Mouse (Mus musculus) heart, postnatal 4 days (tissue): Measurements from ENCODE around the gene Vmn1r215. TPM values are rescaled to one million over a fixed set of nuclear protein-coding genes. Genes with fewer than 3 reads are reported as not detected.
"Not testable (repeated sequence)": the region's sequence is repeated elsewhere in the genome, so short reads cannot be mapped to it uniquely, and the experiment has no call there.

Source experiments
- DNase-seq: peaks from one replicate; pipeline ENCODE4 v3.0.0; 2021
- total RNA-seq, 2 experiments: library from RNA; stranded (reverse); gene quantifications; 2 replicates each; pipeline ENCODE4 v1.2.3; 2021

Vmn1r215 gene
- not detected for total RNA-seq

- no peak for DNase-seq
Observed at GRCm38 (mm10) chr13:23067725-23068124, at the start of gene Vmn1r215. Vmn1r215 (plus strand) TSS chr13:23068025.

GRCm38 (mm10) chr13:23018158-23018557 is 49.7 kb upstream of the Vmn1r215 start:
- no peak for DNase-seq

GRCm38 (mm10) chr13:23024812-23025211 is 43.0 kb upstream of the Vmn1r215 start:
- no peak for DNase-seq

DNA sequence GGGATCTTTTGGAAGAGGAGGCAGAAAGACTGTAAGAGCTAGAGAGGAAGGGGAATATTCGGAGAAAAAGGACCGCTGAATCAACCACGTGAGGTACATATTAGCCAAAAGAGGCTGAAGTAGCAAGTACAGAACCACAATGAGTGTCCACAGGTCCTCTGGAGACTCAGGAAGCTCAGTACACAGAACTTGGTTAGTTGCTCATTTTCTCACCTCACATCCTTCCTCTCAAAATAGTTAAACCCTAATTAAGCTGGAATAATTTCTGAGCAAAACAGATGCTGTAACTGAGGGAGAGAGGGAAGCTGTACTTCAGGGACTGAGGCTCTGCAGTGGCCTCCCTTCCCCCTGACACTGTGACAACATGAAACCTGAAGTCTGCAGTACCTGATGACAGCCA is 37.7 kb upstream of the Vmn1r215 start, which contains the start of gene Vmn1r214:
Gene Vmn1r214 (plus strand): TSS at position 301 of the 400 bp plus-strand sequence.
- no peak for DNase-seq

- no peak for DNase-seq
Observed at GRCm38 (mm10) chr13:23057778-23058177, 10.0 kb upstream of the Vmn1r215 start.

- DNase-seq, result no peak
Observed at GRCm38 (mm10) chr13:23069312-23069711, 1.5 kb downstream of the Vmn1r215 start.

DNA sequence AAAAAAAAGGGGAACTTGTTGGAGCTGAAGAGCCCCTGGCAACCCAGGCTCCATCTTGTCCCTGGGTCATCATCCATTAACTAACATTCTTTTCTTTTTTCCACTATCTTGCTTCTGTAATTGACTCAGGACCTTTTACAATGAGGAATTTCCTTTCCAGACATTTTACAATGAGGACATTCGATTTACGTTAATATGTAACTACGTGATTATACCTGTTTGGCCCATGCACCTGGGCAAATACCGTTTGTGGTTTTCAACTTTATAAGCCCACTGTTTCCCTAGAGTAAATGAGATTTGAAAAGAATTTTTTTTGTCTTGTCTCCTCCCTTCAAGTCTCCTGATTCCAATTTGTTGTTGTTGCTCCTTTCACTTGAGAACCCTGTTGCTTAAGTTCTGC is 26.6 kb downstream of the Vmn1r215 start:
- DNase-seq, result no peak

DNA sequence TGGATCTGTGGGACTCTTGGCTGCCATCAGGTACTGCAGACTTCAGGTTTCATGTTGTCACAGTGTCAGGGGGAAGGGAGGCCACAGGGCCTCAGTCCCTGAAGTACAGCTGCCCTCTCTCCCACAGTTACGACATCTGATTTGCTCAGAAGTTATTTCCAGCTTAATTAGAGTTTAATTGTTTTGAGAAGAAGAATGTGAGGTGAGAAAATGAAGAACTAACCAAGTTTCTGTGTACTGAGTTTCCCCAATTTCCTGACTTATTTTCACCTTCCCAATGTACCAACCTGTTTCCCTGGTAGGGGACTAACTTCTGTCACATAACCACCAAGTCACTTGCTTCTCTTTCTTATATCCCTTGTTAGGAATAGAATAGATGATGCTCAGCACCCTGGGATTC is 50.3 kb downstream of the Vmn1r215 start, which contains the start of gene Vmn1r217:
Gene Vmn1r217 (minus strand): TSS at position 101 of the 400 bp plus-strand sequence.
- not testable (repeated sequence) for DNase-seq

GRCm38 (mm10) chr13:23120611-23121010 is 52.8 kb downstream of the Vmn1r215 start:
- no peak for DNase-seq

Other genes with a start within 250 kb of the Vmn1r215 start
- gene Vmn1r210, start 236.7 kb upstream of the Vmn1r215 start, total RNA-seq, result not detected
- not detected for gene Vmn1r211, start 210.5 kb upstream of the Vmn1r215 start, total RNA-seq
- gene Vmn1r212, start 183.8 kb upstream of the Vmn1r215 start, total RNA-seq, result not detected
- gene Vmn1r213, start 60.4 kb upstream of the Vmn1r215 start, total RNA-seq, result not detected
- gene Vmn1r214, start 37.6 kb upstream of the Vmn1r215 start, total RNA-seq, result not detected
- gene Vmn1r217, start 50.2 kb downstream of the Vmn1r215 start, total RNA-seq, result not detected
- gene Vmn1r218, start 65.1 kb downstream of the Vmn1r215 start, total RNA-seq, result not detected
- gene Vmn1r219, start 91.3 kb downstream of the Vmn1r215 start, total RNA-seq, result not detected
- gene Vmn1r220, start 120.0 kb downstream of the Vmn1r215 start, total RNA-seq, result not detected
- not detected for gene Vmn1r221, start 146.1 kb downstream of the Vmn1r215 start, total RNA-seq
- gene Vmn1r222, start 167.9 kb downstream of the Vmn1r215 start, total RNA-seq, result not detected
- not detected for gene Vmn1r223, start 179.1 kb downstream of the Vmn1r215 start, total RNA-seq